Mouse (Mus musculus): ENCODE data around the gene Atp9a.

DNA sequence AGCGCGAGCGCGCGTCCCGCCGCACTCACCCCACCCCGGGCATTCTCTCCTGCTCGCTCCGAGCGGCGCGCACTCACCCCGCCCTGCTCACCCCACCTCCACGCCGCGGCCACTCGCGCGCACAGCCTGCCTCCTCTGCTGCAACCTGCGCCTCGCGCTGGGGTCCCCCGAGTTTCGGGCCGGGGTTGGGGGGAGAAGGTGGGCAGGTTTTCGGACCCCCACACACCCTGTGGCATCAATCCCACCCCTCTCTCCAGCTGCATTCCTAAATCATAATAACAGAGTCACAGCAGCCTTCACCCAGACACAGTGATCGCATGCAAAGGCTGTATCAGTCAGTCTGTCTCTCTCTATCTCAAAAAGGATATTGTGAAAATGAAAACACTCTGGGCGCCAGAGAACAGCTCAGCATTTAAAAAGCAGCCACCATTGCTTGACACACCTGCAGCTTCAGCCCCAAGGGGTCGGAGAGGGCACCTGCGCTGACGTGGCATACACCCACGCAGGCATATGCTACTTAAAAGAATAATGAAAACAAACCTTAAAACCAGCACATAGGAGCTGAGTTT, at the start of gene Atp9a:
- TF ChIP-seq POLR2A (IDR thresholded peaks at IDR 0.05; ENCODE audit: control insufficient read depth, extremely low read depth, insufficient read depth, low read length, poor library complexity) (no peak), CTCF (IDR thresholded peaks at IDR 0.05; ENCODE audit: borderline replicate concordance, control insufficient read depth, extremely low read depth, insufficient read depth, low read length, poor library complexity) (no peak)

All from thymus, adult 2 months (tissue).